Mouse (Mus musculus) lung, adult 2 months (tissue): ENCODE measurements around the gene Vps54.

ENCODE experiments used
- CTCF ChIP-seq: fragments of 200-500 bp; IDR thresholded peaks from 2 replicates; pipeline ENCODE4 v1.5.1; 2011; ENCODE audit warnings: mild to moderate bottlenecking, low read length, control low read depth; ENCODE audit not compliant: insufficient read depth
- POLR2A ChIP-seq: fragments of 200-500 bp; IDR thresholded peaks from 2 replicates; pipeline ENCODE4 v1.6.1; 2011; ENCODE audit warnings: low read depth, mild to moderate bottlenecking, control low read depth, low read length, borderline replicate concordance; ENCODE audit errors: extremely low read depth

DNA sequence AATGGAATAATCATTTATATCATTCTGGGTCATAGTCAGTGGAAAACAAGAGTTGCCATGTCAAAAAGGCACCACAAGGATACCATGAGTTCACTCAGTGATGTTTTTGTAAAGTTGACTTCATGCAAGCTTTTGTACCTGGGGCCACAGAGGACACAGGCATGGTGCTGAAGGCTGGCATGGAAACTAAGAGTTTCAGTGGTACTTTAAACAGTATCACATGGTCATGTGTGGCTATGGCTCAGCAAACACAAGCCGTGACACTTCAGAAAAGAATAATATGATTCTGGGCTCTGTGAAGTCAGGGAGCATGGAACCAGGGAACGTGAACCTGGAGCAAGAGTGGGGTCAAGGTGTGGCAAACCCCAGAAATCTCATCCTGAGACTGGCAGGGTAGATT, 17.7 kb upstream of the Vps54 start:
- TF ChIP-seq POLR2A: no peak
- TF ChIP-seq CTCF: no peak
